Mouse (Mus musculus) ovary, postnatal 14 days (tissue): ENCODE measurements around the gene Vasn.

ENCODE experiments used
- DNase-seq: peaks from one replicate; pipeline ENCODE4 v3.0.0; 2022; ENCODE audit warnings: low spot score

Gene Vasn

DNA sequence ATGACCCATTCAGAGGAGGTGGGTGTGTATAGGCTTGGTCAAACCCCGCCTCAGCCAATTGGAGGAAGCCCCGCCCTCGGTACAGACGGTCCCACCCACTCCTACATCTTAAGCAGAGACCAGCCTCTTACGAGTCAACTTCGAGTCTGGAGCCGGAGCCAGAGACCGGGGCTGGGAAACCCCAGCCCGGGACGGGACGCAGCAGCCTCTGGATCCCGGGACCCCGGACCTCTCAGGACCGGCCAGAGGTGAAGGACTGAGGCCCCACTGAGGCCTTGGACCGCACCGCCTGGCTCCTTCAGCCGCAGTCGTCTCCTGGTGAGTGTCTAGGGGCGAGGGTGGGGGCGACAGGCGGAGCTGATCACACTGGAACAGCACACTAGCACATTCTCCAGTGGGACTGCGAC, at the start of gene Vasn, which contains the start of gene Dnaja3:
Vasn (plus strand) TSS at position 111 of the 407 bp plus-strand sequence.
Dnaja3 (plus strand) TSS at position 159 of the 407 bp plus-strand sequence.
- DNase-seq: peak; percentile 77

DNA sequence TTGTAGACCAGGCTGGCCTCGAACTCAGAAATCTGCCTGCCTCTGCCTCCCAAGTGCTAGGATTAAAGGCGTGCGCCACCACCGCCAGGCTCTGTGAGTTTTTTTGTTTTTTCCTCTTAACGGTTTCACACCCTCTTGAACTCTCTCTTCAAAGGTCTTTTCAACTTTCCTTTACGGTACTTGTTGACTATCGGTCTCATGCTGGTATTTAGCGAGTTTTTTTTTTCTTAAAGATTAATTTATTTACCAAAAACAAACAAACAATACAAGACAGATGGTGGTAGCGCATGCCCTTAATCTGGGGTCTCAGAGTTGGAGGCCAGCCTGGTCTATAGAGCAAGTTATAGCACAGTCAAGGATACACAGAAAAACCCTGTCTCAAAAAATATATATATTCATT, 49.5 kb upstream of the Vasn start:
- DNase-seq: no peak

DNA sequence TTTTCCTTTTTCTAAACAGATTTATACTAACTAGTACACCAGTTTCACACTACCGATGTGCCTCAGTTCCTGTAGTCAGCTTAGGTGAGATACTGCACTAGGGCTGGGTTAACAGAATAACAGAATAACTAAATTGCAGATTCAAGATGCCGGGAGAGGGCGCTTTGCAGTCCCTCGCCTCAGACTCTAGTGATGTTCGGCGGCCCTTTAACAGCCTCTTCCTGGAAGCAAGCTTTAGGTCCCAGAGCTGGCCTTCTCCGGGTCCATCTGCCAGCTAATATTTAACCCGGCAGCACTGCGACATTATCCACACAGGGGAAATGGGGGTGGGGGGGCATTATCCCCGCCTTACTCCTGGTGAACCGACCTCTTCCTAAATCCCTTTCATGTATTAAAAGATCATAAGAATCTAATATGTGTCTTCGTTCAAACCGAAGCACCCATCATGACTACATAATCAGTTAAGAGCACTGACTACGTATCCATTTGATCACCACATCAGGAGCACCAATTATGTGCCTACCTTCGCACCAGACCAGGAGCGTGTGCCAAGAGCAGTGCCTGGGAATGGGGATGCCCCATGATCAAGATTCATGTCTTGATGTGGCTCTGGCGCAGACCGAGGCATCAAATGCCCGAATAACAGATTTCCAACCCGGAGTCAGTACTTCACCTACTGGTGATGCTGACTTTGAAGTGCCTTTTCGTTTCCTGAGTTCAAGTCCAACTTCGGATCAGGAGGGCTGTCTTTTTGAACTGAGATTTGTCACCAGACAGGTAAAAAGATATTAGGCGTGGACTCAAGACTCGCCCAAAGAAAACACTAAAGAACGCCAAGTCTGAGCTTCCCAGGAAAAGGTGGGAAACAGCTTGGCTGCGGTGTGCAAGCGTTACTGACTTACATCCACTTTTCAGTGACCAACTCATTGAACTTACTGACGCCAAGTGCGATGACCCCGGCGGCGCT, 46.5 kb upstream of the Vasn start:
- no peak for DNase-seq

DNA sequence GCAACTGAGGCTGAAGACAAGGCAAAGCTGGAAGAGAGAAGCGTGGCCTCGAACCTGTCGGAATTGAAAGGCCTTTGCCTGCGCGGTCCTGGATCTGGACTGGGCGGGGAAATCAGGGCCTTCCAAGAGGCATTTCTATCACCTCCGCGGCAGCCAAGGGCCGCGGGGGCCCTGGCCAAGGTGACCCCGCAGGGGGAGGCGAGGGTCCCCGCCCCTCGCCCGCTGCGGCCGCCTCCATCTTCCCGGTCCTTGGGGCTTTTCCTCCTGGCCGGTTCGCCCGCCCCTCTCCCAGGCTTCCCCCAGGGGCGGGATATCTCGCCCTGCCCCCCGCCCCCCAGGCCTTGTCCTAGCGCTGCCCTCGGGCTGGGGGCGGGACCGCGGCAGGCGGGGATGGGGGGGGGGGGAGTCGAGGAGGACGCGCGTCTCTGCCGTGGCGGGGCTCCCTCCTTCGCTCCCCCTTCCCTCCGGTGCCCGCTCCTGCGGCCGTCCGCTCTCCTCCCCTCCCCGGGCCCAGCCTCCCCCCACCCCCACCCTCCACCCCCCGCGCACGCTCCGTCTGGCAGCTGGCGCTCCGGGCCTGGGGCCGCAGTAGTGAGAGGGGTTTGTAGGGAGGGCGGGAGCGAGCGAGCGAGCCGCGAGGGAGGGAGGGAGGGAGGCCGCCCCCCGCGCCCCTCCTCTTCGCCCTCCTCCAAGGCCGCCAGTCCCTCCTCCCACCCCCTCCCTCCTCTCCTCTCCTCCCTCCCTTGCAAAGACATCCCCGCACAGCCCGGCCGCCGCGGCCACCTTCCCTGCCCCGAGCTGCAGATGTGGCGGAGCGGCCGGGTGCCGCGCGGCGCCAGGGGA, 45.5 kb upstream of the Vasn start, which contains the start of gene Glis2:
Glis2 (plus strand) TSS at position 743 of the 843 bp plus-strand sequence.
- DNase-seq: no peak

DNA sequence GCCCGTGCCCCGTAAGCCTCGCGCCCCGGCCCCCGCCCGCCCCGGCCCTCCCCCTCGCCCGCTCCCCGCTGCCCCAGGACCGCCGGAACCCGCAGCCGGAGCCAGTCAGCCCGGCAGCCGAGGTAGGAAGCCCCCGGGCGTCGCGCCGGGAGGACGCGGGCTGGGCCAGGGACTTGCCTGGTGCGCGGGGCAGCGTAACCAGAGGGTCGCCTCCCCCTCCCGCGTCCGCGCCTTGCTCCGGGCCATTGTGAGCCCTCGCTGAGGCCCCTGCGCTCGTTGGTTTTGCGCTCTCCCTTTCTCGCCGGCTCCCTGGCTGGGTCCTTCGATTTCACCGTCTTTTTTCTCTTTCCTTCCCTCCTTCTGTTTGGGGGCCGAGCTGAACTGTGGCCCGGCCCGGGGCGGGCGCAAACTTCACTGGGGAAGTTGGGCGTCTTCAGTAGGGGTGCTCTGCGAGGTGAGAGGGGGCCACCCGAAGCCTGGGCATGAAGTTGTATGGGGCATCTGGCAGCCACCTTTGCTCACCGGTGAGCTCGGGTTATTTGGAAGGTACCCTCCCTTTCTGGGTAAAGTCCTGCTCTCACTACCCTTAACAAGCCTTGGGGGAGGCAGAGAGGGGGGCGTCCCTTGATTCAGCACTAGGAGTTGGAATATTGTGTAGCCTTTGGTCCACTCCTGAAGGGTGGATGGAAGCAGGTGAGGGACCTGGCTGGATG, 44.8 kb upstream of the Vasn start:
- no peak for DNase-seq

DNA sequence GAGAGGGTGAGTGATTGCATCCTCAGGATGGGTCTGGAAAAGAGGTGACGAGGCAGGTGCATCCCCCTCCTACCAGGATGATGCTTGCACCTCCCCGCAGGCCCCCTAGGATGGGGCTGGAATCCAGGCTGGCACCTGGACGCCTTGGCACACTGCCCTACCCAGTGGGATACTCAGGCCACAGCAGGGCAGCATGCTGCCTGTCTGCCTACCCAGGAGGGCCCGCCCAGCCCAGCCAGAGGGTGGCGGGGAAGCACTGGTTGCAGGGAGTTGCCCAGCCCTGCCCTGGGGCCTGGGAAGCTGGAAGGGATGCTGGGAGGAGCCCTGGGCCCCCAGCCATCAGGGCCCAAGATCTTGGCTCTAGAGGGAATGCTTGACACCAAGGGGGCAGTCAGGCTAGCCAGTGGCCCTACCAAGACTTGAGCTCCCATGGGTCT, 44.2 kb upstream of the Vasn start:
- DNase-seq: no peak

DNA sequence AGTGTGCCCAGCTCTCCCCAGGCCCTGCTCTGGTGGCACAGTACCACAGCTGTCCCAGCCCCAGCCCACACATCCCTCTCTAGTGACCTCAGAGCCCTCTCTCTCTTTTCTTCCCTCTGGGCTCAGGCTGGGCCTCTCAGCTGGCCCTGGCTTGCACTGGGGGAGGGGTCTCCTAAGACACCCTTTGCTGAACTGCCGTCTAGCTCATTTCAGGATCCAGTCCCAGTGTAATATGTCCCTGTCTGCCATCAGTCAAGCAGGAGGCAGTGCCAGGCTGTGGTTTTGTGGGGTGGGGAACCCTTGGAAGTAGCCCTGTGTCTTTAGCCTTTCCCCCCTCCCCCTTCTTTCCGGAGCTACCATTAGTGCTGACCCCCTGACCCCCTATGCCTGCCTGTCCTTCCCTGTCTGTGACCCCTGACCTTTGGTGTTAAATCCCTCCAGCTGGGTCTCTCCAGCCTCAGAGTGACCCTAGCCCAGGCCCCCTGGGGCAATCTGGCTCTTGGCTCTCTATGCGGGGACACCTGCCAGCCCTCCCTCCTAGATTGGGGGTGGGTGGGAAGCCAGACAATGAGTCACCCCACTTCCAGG, 43.5 kb upstream of the Vasn start:
- DNase-seq: no peak

DNA sequence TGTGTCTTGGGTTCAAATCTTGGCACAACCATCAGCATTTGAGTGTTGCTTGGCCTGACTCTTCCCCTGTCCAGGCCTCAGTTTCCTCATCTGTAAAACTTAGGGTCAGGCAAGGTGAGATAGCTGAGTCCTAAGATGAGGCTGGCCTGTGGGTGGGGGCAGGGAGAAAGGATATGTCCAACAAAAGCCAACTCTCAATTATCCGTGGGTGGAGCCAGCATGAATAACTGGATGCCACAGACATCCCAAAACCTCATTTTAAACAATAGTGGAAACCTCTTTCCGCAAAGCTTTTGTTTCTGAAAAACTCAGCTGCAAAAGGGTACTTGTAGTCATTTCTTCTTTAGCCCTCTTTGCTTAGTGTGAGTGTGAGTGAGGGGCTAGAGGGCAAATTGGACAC, 42.9 kb upstream of the Vasn start:
- DNase-seq: no peak

DNA sequence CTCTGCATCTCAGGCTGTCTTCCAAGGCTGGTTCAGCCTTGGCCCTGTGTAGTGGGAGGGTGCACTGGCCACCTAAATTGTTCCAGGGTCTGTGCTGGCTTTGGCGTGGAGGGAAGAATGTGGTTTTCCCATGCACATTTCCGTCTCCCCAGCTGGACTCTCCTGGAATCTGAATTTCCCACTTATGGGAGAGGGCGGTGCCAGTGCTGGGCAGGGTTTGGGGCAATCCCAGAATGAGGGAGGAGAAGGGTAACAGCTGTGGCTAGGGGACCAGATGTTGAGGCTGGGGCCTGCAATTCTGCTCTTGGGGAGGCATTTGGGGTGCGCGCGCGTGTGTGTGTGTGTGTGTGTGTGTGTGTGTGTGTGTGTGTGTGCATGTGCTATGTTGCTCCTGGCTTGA, 42.4 kb upstream of the Vasn start:
- no peak for DNase-seq

DNA sequence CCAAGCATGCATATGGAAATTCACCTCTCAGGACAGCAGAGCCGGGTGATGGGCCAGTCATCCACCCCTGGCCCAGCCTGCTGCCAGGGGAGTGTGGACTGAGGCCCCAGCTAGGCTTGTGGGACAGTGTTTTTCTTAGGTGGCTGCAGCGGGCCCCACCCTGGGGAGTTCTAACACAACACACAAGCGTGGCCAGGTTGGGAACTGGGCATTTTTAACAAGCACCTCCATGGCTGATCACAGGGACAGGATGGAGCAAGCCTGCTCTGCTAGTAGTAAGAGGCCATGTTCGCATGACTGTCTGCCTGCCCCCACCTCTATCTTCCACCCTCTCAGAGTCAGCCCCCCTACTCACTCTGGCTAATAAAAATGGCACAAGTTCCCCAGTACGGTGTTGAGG, 41.7 kb upstream of the Vasn start:
- no peak for DNase-seq

DNA sequence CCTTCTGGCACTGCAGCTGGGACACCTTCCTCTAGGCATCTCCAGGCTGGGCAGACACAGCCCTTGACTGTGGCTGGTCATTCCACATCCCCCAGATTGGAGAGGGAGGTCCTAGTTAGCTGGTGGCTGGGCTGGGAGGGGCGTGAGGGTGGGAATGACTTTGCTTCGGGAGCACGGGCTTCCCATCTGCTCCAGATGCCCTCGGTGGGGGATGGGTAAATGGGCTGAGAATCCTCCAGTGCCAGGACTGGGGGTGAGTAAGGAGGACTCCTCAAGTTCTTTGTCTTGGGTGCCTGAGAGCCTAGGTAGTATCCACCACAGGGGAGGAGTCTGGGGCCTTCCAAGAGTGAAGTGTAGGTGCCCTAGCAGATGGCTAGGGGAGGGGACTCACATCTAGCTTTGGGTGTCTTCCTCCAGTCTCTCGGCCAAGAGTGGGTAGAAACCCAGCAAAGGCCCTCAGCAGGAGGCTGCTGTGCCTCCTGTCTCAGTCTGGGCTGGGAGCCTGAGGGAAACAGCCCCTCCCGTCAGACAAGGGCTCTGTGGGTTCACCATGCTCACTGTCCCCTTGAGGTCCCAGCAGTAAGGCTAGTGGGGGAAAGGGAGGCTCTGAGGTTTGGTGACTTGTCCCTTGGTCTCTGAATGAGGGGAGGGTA, 40.7 kb upstream of the Vasn start:
- DNase-seq: no peak

DNA sequence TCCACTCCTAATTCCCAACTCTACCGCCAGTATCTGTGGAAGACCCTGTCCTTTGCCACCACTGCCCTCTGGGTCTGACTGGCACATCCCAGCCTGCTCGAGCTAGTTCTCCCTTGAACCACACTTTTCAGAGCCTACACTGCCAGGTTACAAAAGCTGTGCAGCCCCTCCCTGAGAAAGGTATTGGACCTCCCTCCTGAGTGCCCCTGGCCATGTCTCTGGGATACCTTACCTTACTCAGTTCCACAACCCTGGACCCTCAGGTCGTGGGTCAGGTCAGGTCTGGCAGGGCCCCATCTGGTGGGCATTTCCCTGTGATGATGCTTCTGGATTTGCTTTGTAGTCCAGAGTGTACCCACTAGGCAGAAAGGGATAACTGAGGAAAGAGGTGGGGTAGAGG, 40.1 kb upstream of the Vasn start:
- DNase-seq: no peak

DNA sequence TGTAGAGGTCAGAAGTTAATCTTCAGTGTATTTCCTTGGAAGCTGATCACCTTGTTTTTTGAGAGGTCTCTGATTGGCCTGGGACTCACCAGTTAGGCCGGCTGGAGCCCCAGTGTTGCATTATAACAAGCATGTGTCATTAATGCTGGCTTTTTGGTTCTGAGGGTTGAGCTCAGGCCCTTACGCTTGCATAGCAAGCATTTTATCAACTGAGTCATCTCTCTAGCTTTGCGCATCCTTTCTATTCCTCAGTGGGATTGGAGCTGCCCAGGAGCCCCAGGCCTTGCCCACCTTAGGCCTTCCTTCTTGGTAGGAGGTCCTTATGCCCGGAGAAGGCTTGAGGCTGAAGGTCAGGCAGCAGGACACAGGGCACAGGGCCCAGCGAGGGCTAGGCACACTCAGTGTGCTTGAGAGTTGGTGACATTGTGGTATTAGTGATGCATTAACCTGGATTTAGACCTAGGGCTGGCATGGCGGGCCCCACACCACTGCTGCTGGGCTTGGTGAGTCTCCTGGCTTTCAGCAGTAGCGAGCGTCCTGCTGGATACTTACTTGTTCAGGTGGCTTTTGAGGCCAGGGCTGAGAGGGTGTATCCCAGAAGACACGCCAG, 38.9 kb upstream of the Vasn start:
- DNase-seq: no peak

DNA sequence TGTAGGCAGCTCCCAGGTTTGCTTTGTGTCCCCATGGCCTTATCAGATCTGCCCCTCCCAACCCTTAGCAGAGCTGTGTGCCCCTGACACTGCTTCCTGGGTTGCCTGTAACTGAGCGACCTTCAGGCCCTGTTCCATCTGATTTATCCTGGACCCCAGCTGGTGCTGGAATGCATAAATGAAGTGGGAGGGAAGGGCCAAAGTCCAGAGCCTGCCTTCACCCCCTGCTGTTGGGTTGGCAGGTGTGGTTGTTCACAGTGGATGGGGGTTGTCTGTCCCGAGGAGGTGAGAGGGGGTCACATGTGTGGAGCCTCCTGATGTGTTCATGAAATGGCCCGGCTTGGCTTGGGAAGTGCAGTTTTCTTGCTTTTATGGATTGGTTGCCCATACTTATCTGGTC, 37.6 kb upstream of the Vasn start:
- no peak for DNase-seq

DNA sequence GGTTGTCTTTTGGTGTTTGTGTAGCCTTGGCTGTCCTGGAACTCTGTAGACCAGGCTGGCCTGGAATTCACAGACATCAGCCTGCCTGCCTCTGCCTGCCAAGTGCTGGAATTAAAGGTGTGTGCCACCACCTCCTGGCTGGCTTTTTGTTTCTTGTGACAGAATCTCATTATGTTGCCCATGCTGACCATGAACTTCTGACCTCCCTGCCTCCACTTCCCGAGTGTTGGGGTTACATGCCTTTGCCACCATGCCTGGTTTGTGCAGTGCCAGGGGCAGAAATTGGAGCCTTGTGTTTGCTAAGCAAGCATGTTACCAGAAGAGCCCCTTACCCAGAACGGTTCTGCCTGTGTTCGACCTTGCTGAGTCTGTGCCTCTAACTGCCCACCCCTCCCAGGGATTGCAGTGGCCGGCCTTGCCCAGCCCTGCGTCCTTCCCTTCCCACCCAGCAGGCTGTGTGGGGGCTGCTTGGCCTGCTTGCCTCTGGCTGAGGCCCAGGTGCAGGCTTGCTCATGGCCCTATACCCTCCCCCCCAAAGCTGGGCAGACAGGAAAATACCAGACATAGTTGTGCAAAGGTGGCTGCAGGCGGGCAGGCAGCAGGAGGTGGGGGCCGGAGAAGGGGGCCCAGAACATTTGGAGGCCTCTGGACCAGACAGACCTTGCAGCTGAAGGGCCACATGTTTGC, 36.8 kb upstream of the Vasn start:
- DNase-seq: no peak

DNA sequence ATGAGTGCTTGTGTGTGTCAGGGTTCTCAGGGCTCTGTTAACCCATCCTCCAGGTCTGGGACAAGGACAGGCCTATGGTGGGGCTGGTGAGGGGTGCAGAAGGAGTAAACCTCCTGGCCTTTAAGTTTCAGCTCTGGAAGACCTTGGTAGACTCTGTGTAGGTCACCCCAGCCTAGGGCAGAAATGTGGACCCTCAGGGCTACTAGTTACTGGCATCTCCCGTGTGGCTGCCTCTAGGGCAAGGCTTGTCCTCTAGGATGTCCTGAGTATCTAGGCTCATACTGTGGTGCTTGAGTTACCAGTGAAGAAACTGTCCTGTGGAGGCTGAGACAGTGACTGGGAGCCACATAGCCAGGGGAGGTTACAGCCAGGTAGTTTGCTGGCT, 36.3 kb upstream of the Vasn start:
- no peak for DNase-seq

DNA sequence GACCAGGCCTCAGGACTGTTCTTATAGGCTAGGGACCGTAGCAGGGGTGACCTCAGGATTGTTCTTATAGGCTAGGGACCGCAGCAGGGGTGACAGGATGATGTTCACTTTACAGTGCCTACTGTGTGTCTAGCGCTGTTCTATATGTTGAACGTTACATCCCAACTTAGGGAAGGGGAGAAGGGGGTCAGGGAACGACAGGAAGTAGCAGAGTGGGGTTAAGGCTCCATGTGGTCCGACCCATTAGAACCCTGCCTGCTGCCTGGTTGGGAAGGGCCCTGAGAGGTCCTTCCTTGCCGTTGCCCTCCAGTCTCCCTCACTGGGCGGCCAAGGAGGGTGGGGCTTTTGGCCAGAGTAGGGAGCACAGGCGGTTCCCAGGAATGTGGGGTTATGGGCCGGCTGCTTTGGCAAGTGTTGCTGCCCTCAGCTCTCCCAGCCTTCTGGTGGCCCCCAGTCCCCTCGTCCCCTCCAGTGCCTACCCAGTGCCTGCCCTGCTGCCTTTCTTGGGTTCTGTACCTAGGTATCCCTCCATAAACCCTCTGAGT, 35.4 kb upstream of the Vasn start:
- no peak for DNase-seq

DNA sequence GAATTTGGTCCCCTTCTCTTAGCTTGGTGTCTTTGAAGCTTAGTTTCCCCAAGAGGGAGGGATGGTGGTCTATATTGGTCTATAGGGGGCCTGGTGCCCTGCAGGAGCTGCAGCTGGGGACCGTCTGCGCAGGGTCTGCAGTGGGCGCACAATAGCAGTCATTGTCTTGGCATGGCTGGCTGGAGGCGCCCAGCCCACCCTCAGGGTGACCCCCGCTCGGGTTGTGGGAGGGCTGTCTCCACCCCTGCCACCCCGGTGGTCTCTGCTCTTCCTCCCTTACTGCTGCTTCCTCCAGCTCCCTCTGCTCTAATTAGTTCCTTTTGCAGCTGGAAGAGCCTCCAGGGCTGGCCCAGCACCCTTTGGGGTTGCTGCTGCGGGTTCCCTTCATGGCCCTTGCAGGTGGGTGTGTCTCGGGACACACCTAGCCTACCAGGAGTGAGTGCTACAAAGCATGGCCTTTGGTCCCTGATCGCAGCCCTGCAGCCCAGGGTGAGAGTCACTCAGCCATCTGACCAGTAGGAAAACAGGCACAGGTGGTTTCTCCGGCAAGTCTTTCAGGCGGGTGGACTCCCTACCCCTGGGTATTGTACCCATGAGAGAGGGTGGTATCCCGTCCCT, 34.1 kb upstream of the Vasn start:
- DNase-seq: no peak

DNA sequence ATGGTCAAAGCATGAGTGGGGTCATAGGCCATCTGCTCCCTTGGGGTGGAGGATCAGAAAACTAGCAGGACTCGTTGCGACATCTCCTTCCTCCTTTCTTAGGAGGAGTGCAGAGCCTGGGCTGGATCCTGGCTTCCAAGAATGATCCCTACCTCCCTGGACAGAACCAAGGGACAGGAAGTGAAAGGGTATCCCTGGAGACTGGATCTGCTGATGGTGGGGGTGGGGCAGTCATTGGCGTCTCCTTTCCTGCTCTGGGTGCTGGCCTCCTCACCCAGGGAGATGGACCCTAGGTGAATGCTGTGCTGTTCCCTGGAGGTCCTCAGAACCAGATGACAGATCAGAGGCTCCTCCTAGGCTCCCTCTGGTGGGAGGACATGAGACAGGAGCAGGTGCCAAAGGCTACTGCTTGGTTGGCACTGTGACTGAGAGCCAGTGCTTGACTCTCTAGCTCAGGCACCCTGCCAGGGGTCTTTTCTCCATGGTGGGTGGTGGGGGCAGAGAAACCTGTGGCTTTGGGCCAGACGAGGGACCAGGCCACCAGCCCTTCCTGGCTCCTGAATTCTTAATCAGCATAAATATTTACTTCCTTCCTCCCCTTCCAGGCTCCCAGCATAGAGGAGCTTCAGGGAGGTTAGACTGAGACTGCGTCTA, 33.2 kb upstream of the Vasn start:
- no peak for DNase-seq
